Mouse (Mus musculus) layer of hippocampus, postnatal 25 days (tissue): Measurements from ENCODE around the gene Frmd8. TPM values are rescaled to one million over a fixed set of nuclear protein-coding genes. Genes with fewer than 3 reads are reported as not detected.

Experiments used
- DNase-seq, 2 experiments: peaks; one replicate each; pipeline ENCODE4 v3.0.0; 2022; ENCODE audit warnings: mixed read lengths in 2 of 2, low spot score in 1 of 2; ENCODE audit errors: extremely low spot score in 1 of 2
- total RNA-seq, 2 experiments: library from RNA; stranded (reverse); gene quantifications; 2 replicates each; pipeline ENCODE4 v1.2.3; 2021

Gene Frmd8
- total RNA-seq, 2 experiments from 2014 or later = 15.6 to 15.8 TPM

DNA sequence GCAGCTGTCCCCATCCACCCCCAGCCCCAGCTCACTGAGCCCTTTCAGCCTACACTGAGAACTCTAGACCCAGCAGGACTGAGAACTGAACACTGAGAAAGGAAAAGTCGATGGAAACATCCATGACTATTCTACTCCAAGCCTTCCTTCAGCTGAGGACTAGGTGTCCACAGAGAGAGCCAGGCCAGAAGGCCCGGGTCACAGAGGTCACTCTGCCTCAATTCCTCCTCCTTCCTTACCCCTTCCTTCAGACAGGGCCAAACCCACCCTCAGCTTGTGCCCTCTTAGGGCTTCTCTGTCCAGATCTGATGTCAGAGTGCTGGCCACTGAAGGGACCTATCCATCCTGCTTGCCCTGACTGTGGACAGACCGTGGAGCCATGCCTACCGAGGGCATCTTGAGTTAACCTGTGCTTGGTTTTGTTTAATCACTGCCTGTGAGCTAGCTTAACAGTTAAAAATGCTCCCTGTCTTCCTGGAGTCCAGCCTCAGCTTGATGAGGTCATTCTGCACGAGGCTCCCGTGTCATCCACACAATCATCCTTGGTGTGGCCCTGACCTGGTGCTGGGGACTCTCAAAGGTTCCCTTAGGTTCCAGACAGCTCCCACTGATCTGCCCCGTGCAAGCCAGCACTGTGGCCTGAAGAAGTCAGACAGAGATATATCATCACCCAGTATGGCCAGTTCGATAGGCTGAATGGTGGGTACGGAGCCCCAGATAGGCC lies 64.1 kb downstream of the Frmd8 start:
- DNase-seq = no peak

DNA sequence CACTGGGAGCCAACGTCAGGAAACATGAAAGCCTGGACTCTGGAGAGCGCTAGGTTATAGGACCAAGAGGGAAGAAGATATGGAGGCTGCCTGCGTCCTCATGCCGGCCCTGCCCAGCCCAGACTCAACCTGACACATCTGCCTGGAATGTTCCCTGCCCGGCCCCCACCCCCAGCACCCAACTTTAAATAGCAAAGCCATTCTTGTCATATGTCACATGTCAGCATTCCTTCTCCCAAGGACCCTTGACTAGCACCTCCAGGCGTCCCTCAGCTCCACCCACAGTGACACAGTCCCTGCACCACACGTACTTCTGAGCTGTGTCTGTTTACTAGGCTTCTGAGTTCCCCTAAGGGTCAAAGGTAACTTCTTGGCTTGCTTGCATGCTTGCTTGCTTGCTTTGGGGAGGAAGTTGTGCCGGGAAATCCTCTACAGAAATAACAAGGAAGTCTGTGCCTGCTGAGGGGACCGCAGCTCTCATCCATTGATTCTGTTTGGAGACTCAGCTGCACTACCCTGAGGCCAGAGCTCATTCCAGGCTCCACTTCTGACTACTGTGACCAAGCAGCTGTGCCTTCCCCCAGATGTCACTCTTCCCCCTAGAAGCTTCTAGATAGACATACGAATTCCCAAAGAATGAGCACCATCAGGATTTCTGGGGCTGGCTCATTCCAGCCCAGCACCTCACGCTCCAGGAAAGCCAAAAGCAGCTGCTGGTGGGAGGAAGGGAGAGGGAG lies 64.8 kb downstream of the Frmd8 start:
- no peak for DNase-seq

DNA sequence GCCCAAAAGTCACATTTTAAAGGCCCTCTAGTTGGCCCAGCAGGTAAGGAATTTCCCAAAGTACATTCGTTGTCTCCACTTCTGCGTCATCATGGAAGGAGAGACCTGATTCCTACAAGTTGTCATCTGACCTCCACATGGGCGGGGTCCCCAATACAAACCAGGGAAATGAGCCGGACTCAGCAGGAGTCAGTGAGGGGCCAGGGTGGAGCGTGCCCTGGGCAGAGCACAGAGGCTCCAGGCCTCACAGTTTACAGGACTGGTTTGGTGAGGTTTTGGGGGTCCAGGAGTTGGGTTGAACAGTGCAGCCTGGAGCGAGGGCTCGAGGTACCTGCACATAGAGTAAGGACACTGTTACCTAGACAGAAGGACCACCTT lies 65.4 kb downstream of the Frmd8 start:
- no peak for DNase-seq

DNA sequence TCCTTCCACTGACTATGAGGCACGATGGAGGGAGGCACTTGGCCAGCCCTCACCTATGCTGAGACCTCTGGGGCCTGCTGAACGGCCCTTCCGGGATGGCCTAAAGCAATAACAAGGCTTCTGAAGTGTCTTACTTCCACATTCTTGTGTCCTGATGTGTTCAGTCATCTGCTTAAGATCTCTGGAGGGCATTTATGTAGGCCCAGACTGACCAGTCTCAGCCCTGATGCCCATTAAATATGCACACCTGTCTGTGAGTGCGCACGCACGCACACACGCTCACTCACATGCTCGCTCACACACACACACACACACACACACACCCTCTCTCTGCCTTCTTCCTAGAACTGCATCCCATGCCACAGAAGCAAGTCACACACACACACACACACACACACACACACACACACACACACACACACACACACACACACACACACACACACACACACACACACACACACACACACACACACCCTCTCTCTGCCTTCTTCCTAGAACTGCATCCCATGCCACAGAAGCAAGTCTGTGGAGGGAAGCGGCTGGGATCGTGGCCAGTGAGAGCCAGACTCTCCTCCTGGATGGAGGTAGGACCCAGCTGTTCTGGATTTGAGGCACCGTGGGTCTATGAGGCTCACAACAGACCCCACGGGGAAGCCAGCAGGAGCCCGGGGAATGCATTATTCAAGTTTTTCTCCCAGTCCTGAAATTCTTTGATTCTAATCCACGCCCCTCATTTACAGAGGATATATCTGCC lies 65.9 kb downstream of the Frmd8 start:
- DNase-seq = no peak

DNA sequence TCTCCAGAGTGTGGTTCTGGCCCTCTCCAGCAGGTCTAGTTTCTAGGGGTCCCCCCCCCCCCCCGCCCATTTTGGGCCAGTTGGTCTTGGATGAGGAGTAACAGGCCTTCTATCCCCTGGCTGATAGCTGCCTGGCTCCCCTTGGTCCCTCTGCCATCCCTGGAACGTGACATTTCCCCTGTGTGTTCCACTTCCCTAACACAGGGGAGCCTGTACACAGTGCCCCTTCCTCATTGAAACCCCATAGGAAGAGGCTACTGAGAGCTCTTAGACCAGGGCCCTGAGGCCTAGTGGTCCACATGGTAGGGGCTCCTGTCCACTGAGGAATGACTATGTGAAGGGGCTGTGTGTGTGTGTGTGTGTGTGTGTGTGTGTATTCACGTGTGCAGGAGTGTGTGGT lies 67.3 kb downstream of the Frmd8 start:
- no peak for DNase-seq

DNA sequence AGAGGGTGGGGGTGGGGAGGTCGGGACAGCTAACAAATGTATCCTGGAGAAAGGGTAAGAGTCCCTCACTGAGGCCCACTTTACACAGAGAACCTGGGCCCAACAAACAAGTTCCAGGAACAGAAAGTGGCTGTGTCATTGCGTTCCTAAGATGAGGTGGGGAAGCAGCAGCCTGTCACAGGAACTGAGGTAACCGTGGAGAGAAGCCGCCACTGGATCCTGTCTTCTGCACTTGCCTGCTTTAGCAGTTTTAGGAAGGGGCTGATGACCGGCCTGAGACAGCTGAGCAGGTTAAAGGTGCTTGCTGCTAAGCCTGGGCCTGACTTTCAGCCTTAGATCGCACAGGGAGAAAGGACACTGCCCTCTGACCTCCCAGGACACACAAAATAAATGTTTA lies 68.3 kb downstream of the Frmd8 start:
- no peak for DNase-seq

DNA sequence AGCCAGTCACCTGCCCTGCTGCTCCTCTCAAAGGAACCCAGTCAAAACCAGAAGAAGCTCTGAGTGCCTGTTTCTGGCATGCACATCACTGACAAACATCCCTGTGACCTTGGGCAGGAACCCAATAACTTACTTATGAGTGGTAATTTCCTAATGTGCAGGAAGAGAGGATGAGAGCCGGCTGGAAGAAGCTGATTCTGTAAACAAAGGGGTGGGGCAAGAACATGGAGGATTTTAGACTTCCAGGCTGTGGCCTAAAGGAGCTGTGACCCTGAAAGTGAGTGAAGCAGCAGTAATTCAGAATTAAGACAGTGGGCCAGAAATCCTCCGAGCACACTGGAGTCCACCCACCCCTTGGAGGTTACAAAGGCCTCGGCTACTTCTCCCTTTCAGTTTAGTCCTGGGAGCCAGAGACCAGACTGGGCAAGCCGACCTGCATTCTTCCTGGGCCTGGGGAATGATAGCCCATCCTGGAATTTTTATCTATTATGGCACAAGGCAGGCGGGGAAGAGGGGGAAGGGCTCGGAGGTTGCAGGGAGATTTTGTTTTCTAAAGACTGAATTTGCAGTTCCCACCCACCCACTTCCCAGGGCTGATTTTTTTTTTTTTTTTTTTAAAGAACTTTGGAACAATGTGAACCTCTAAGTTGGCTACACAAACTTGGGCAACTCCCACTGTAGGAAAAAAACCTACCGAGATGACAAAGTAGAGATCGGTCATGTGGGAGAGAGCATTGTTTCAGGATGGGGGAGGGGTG lies 68.8 kb downstream of the Frmd8 start:
- no peak for DNase-seq

DNA sequence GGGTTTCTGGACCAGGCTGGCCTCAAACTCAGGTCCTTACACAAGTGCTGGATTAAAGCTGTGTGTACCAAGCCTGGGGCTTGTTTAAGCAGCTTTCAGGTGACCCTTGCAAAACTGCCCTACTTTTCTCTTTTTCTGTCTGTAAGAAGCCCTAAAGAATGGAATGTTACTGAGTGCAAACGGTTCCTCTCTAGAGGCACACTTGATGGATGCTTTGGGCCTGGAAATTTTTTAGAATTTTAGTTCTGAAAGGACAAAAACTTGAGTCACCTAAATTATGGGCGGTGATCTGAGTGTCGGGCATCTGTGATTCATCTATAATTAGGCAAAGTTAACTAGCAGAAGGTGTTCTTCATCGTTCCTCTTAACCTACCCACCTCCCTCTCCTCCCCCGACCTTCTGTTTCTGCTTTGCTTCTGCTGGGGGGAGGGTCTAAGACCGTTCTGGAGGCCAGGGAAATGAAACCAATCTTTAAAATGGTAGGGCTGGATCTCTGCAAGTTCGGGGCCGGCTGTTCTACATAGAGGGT lies 70.6 kb downstream of the Frmd8 start:
- DNase-seq = no peak

DNA sequence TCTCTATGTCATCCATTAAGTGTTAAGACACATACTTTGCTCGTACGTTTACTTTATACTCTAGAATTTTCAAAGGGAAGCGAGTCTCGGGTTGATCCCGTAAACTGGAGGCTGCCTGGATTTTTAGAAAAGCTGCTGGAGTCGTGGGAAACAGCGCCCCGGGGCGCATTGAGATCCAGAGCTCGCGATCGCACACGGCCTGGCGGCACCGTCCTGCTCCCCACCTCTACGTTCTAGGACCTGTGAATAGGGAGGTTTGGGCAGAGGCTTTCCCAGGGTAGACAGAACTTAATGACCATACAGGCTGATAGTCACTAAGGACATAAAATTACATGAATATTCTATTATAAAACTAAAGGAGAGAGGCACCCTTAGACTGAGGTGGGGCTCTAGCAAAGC lies 71.2 kb downstream of the Frmd8 start:
- no peak for DNase-seq

DNA sequence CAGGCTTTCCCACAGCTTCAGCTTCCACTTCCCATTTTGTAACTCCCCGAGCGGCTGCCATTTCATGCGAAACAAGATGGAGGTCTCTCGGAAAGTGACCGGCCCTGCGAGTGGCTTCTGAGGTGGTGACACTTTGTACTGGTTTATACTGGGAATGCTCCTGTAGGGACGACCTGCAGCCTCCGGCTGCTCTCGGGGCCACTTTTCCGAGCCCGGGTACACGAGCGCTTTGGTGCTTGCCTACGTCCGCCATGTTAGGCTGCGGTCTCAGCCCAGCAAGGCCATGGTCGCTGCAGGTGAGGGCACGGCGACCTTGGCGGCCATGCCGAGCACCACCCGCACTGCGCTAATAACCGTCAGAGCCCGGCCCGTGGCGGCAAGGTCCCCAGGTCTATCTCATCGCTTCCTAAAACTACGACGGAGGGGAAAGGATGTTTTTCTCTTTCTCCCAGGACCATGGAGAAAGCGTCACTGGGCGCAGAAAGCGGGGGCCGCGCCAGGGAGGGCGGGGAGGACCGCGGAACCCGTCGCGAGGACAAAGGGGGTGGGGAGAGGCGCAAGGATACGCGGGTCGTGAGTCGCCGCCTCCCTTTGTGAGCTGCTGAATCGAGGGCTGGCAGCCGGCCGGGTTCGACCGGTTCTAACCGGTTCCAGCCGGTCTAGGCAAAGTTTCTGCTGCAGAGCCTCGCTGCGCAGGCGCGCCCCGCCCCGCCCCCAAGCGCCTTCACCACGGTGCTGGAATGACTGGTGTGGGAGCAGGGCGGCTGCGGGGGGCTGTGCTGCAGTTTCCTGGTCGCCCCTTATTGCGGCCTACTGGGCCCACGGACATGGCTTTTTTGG lies 71.8 kb downstream of the Frmd8 start:
- DNase-seq = peak; percentile 98 to 99

DNA sequence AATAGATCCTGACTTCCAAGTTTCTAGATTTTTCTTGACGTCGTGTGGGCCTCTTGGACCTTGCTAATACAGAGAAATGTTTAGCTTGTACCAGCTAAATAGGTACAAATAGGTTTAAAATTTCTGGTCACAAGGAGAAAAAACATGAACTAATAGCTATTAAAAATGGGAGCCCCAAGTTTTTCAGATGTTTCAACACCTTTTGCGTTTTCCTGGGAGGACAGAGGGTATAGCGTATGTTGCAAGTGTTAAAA lies 72.4 kb downstream of the Frmd8 start:
- DNase-seq = no peak

DNA sequence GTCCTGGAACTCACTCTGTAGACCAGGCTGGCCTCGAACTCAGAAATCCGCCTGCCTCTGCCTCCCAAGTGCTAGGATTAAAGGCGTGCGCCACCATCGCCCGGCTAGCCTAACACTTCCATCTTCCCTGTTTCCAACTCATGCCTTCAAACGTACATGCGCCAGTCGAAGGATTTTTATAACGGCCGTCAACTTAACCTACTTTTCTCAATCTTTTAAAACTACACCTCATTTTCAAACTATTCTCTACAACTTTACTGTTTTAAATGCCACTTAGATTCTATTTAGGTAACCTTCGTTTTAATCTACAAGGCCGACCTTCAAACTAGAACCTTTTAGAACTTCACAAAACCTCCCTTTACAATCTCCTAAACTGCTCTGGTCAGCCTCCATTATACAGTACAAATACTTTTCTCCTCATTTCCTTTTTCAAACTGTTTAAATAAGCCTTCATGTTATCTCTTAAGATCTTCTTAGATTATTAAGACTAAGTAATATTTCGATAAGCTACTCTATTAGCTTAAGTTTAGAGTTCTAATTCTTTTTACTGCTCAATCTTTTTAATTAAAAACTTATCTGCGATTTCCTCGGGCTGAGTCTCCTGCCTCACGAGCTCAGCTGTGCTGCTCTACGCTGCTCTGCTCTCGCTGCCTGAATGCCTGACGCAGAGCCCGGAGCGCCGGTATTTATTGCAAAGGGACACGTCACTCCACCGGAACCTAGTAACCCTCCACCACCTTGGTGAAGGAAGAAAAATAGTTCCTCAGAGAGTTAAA lies 72.9 kb downstream of the Frmd8 start:
- peak; percentile 98 to 99 for DNase-seq

DNA sequence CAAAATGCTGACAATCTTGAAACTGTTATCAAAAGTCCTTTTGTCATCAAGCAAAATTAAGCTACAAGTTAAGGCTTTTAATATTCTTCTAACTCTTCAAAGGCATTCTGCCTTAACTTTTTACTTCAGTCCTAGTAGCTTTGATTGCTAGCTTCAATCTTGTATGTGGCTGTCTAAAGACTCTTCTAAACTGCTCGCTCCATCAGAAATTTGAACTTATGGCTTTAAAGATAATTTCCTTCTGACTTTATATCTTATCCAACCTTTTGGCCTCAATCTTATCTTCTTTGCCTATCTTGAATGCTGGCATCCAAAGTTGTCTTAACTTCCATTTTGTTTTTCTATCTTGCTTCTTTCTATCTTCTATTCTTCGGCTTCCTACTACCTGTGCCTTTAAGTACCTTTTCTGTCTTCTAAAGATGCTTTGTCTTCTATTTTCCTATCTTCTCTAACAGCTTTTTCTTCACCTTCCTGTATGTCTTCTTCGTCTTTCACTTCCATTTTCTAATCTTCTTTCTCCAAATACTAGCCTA lies 73.6 kb downstream of the Frmd8 start:
- no peak for DNase-seq

DNA sequence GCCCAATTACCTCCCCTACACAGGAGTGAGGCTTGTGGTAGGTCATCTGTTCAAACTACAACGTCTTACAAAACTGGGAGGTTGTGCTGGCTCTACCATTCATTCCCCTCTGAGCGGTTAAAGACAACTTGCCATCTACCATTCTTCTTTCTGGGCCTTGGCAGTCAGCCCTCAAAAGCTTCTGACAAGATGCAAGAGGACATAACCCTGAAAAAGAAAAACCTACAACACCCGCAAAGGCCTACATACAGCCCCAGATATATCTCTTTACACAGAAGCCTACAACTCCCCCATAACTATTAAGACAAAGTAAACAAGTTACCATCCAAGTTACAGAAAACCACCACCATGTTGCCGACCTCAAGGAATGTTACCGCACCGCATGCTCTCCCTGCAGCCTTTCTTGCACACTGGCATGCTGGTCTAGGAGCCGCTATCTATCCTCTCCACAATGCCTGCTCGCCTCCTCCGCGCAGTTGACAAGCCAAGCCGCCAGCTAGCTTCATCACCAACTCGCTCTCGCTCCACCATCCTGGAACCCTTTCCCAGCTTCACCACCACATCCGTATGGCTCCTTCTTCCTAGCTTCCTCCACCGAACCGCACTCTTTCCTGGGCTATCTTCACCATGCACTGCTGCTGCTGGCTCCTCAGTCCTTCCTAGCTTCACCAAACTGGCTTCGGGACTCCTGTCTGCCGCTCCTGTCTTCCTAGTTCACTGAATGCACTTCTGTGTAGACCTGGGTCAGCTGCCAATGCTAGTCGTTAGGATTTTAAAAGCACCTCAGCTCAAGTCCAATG lies 74.2 kb downstream of the Frmd8 start:
- DNase-seq = peak in 1 of 2 experiments; percentile 24

DNA sequence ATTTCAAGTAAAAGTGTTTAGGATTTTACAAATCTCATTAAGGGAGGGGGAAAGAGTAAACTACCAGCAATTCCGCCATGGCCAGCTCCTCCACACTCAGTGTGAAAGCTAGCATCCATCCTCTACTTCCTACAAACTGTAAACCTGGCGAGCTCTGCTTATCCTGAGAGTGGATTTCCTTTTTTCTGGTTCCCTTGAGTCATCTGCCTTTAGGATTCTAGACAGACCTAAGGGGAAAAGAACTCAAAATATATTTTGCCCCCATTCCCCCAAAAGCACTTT lies 74.8 kb downstream of the Frmd8 start:
- DNase-seq = no peak
